Mouse (Mus musculus): ENCODE measurements at regions not wholly inside any gene's neighbourhood (a gene's known extent, or its start where the extent isn't known, plus 50 kb on each side); places are given as distances from the start of the nearest gene placed in this dataset.

GRCm38 (mm10) chr11:112564706-112565215, 217.3 kb upstream of the Sox9 start:
- POLR2A ChIA-PET, result interaction anchor here in 1 of 4 experiments (0.5 to 0.7 kb wide), 2 partner anchors 576 to 1334 kb away, joined by 3 read pairs; no protein-coding TSS in a partner anchor

GRCm38 (mm10) chr11:112566071-112566470, 216.0 kb upstream of the Sox9 start:
- POLR2A ChIA-PET, result interaction anchor here in 1 of 4 experiments (0.6 to 1.4 kb wide), 2 partner anchors 12 to 448 kb away, joined by 3 to 5 read pairs; no protein-coding TSS in a partner anchor

More at GRCm38 (mm10) chr11:112564706-112565215, 217.3 kb upstream of the Sox9 start:
- CTCF ChIA-PET, result no interaction called here

GRCm38 (mm10) chr11:112587386-112587785, 194.6 kb upstream of the Sox9 start:
- CTCF ChIA-PET, result interaction anchor here in 1 of 4 experiments (0.5 kb wide), 1 partner anchor 194 kb away, joined by 4 read pairs; no protein-coding TSS in a partner anchor

More at GRCm38 (mm10) chr11:112566071-112566470, 216.0 kb upstream of the Sox9 start:
- CTCF ChIA-PET, result no interaction called here

GRCm38 (mm10) chr11:112588088-112588487, 193.9 kb upstream of the Sox9 start:
- ChIA-PET POLR2A (no interaction called here), CTCF (no interaction called here)

More at GRCm38 (mm10) chr11:112587386-112587785, 194.6 kb upstream of the Sox9 start:
- POLR2A ChIA-PET, result no interaction called here

GRCm38 (mm10) chr11:112590214-112590613, 191.8 kb upstream of the Sox9 start:
- POLR2A ChIA-PET, result no interaction called here
- CTCF ChIA-PET, result no interaction called here

- ChIA-PET CTCF (interaction anchor here in 1 of 4 experiments (0.6 kb wide), 1 partner anchor 1566 kb away, joined by 4 read pairs; no protein-coding TSS in a partner anchor), POLR2A (no interaction called here)
These were observed 189.5 kb upstream of the Sox9 start for GRCm38 (mm10) chr11:112592411-112593020.

GRCm38 (mm10) chr11:112593821-112594220, 188.2 kb upstream of the Sox9 start:
- ChIA-PET CTCF (no interaction called here), POLR2A (no interaction called here)

- CTCF ChIA-PET, result no interaction called here
These were observed 174.7 kb upstream of the Sox9 start for GRCm38 (mm10) chr11:112607359-112607758.

GRCm38 (mm10) chr11:112609277-112609676, 172.7 kb upstream of the Sox9 start:
- CTCF ChIA-PET, result no interaction called here
- POLR2A ChIA-PET, result no interaction called here

More at GRCm38 (mm10) chr11:112607359-112607758, 174.7 kb upstream of the Sox9 start:
- POLR2A ChIA-PET, result no interaction called here

GRCm38 (mm10) chr11:112611073-112611472, 171.0 kb upstream of the Sox9 start:
- ChIA-PET POLR2A (no interaction called here), CTCF (no interaction called here)

- POLR2A ChIA-PET, result no interaction called here
- CTCF ChIA-PET, result no interaction called here
These were observed 166.4 kb upstream of the Sox9 start for GRCm38 (mm10) chr11:112615629-112616028.

- POLR2A ChIA-PET, result no interaction called here
- CTCF ChIA-PET, result no interaction called here
These were observed 165.1 kb upstream of the Sox9 start for GRCm38 (mm10) chr11:112616942-112617341.

GRCm38 (mm10) chr11:112620916-112621315, 161.1 kb upstream of the Sox9 start:
- CTCF ChIA-PET, result interaction anchor here in 1 of 4 experiments (0.6 kb wide), 1 partner anchor 516 kb away, joined by 3 read pairs; no protein-coding TSS in a partner anchor
- POLR2A ChIA-PET, result no interaction called here

- ChIA-PET POLR2A (no interaction called here), CTCF (interaction anchor here in 1 of 4 experiments (0.6 kb wide), 1 partner anchor 517 kb away, joined by 3 read pairs; no protein-coding TSS in a partner anchor)
These were observed 160.5 kb upstream of the Sox9 start for GRCm38 (mm10) chr11:112621385-112622120.

GRCm38 (mm10) chr11:112649298-112649697, 132.7 kb upstream of the Sox9 start:
- POLR2A ChIA-PET, result no interaction called here
- CTCF ChIA-PET, result no interaction called here

- ChIA-PET CTCF (no interaction called here), POLR2A (no interaction called here)
These were observed 124.4 kb upstream of the Sox9 start for GRCm38 (mm10) chr11:112657410-112658159.

GRCm38 (mm10) chr11:112659911-112660310, 122.1 kb upstream of the Sox9 start:
- CTCF ChIA-PET, result interaction anchor here in 1 of 4 experiments (0.7 kb wide), 1 partner anchor 876 kb away, joined by 3 read pairs; no protein-coding TSS in a partner anchor
- POLR2A ChIA-PET, result interaction anchor here in 2 of 4 experiments (0.5 to 1.6 kb wide), 3 partner anchors 29 to 780 kb away, joined by 3 to 6 read pairs (median 6); no protein-coding TSS in a partner anchor

- POLR2A ChIA-PET, result interaction anchor here in 1 of 4 experiments (1.6 kb wide), 1 partner anchor 27 kb away, joined by 3 read pairs; no protein-coding TSS in a partner anchor
These were observed 120.6 kb upstream of the Sox9 start for GRCm38 (mm10) chr11:112661426-112661825.

GRCm38 (mm10) chr11:112667311-112667710, 114.7 kb upstream of the Sox9 start:
- POLR2A ChIA-PET, result no interaction called here
- CTCF ChIA-PET, result no interaction called here

More at GRCm38 (mm10) chr11:112661426-112661825, 120.6 kb upstream of the Sox9 start:
- CTCF ChIA-PET, result interaction anchor here in 1 of 4 experiments (0.5 kb wide), 1 partner anchor 422 kb away, joined by 11 read pairs; no protein-coding TSS in a partner anchor

Data from embryonic stem cell, embryonic (primary cell).